Mouse (Mus musculus) spleen, postnatal 4 days (tissue): ENCODE data around the gene Esam.

Experiments
- DNase-seq, 2 experiments: peaks; one replicate each; pipeline ENCODE4 v3.0.0; 2022; ENCODE audit warnings: low spot score in 2 of 2

Gene Esam

GRCm38 (mm10) chr9:37530031-37530887, 2.4 kb downstream of the Esam start:
- DNase-seq: peak; percentile 30 to 66

- no peak for DNase-seq
These were observed 3.2 kb downstream of the Esam start for GRCm38 (mm10) chr9:37530888-37531705.

- no peak for DNase-seq
These were observed 9.0 kb downstream of the Esam start for GRCm38 (mm10) chr9:37536851-37537250.

GRCm38 (mm10) chr9:37537658-37538250, 9.9 kb downstream of the Esam start:
- no peak for DNase-seq

GRCm38 (mm10) chr9:37539170-37540025, 11.5 kb downstream of the Esam start, which contains the start of gene Vsig2:
TSS of gene Vsig2 (plus strand) at chr9:37539255.
- no peak for DNase-seq

- no peak for DNase-seq
These were observed 12.3 kb downstream of the Esam start for GRCm38 (mm10) chr9:37540226-37540625.

GRCm38 (mm10) chr9:37540701-37541575, 13.1 kb downstream of the Esam start:
- DNase-seq: no peak

GRCm38 (mm10) chr9:37541851-37542642, 14.2 kb downstream of the Esam start:
- no peak for DNase-seq

- no peak for DNase-seq
These were observed 16.1 kb downstream of the Esam start for GRCm38 (mm10) chr9:37543869-37544440.

- peak; percentile 43 to 79 for DNase-seq
These were observed 16.7 kb downstream of the Esam start for GRCm38 (mm10) chr9:37544447-37545165.

- no peak for DNase-seq
These were observed 17.3 kb downstream of the Esam start for GRCm38 (mm10) chr9:37545166-37545610.

- DNase-seq: no peak
These were observed 18.1 kb downstream of the Esam start for GRCm38 (mm10) chr9:37545847-37546452.

GRCm38 (mm10) chr9:37546889-37547288, 19.0 kb downstream of the Esam start:
- DNase-seq: no peak

- DNase-seq: no peak
These were observed 22.6 kb downstream of the Esam start for GRCm38 (mm10) chr9:37550435-37550834.

- DNase-seq: no peak
These were observed 24.1 kb downstream of the Esam start for GRCm38 (mm10) chr9:37551751-37552531.

- peak; percentile 70 to 81 for DNase-seq
These were observed 24.8 kb downstream of the Esam start, which contains the start of gene Nrgn for GRCm38 (mm10) chr9:37552536-37553293. TSS of gene Nrgn (minus strand) at chr9:37552904.
